Mouse (Mus musculus): ENCODE results near the gene Ntan1. TPM values are rescaled to one million over a fixed set of nuclear protein-coding genes. Genes with fewer than 3 reads are reported as not detected.

The Ntan1 gene
- polyA plus RNA-seq, 1 experiment from 2014 or later, result 167 TPM

GRCm38 (mm10) chr16:13825781-13826490 lies 7.3 kb downstream of the Ntan1 start:
- 61% methylated on average over 7 of the region's 7 CpGs for WGBS
- H3K4me1 ChIP-seq (replicated peaks; ENCODE audit: insufficient read depth, low read length), result no peaks in the 10 kb centered on the region
- no peaks in the 10 kb centered on the region for H3K27me3 ChIP-seq (ENCODE audit: insufficient read depth, low read length)
- H3K9me3 ChIP-seq (replicated peaks; ENCODE audit: low read length), result no peaks in the 10 kb centered on the region
- H3K36me3 ChIP-seq (ENCODE audit: insufficient read depth, low read length), result peaks cover 30% of the 10 kb centered on the region; the same call in 1 of the 2 replicates
- no peak overlapping the region for H3K4me3 ChIP-seq (replicated peaks; ENCODE audit: low read depth, low read length)
- ATAC-seq (replicated peaks; ENCODE audit: low FRiP score, low read depth), result peak; percentile 27; the same call in 1 of the 2 replicates
- no peak overlapping the region for H3K9ac ChIP-seq (ENCODE audit: low read depth, low read length)
- no peak for TF ChIP-seq CTCF (IDR thresholded peaks at IDR 0.05; ENCODE audit: low read depth)
- H3K4me2 ChIP-seq (ENCODE audit: low read length), result no peak overlapping the region
- no peak overlapping the region for H3K27ac ChIP-seq
- DNase-seq (ENCODE audit: low spot score), result no peak

DNA sequence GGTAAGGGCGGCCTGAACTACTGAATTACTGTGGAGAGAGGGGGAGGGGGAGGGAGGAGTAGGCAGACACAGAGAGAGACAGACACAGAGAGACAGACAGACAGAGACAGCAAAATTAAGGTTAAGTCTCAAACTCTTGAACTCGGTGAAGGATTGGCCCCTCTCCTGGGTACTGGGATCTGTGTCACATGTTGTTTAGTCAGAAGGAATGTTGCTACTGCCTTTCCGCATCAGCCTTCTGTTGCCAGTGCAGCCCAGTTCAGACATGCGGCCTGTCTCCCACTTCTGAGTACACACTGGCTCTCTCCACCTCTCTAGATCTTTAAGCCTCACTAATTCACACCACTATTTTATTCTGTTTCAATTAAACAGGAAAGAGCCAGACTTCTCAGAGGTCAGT lies 7.9 kb downstream of the Ntan1 start:
- ATAC-seq (replicated peaks; ENCODE audit: low FRiP score, low read depth), result no peak; the same call in 1 of the 2 replicates
- no peak for DNase-seq (ENCODE audit: low spot score)
- Histone ChIP-seq H3K4me1 (replicated peaks; ENCODE audit: insufficient read depth, low read length) (no peaks in the 10 kb centered on the region), H3K4me2 (ENCODE audit: low read length) (no peak overlapping the region), H3K36me3 (ENCODE audit: insufficient read depth, low read length) (peaks cover 35% of the 10 kb centered on the region; the same call in 1 of the 2 replicates), H3K27me3 (ENCODE audit: insufficient read depth, low read length) (no peaks in the 10 kb centered on the region), H3K9ac (ENCODE audit: low read depth, low read length) (no peak overlapping the region), H3K27ac (no peak overlapping the region), H3K9me3 (replicated peaks; ENCODE audit: low read length) (no peaks in the 10 kb centered on the region), H3K4me3 (replicated peaks; ENCODE audit: low read depth, low read length) (no peak overlapping the region)
- 89% methylated on average over 4 of the region's 4 CpGs for WGBS
- TF ChIP-seq CTCF (IDR thresholded peaks at IDR 0.05; ENCODE audit: low read depth), result no peak

- WGBS, result 93% methylated on average over 10 of the region's 10 CpGs
Observed at GRCm38 (mm10) chr16:13830444-13830843, 11.8 kb downstream of the Ntan1 start.

DNA sequence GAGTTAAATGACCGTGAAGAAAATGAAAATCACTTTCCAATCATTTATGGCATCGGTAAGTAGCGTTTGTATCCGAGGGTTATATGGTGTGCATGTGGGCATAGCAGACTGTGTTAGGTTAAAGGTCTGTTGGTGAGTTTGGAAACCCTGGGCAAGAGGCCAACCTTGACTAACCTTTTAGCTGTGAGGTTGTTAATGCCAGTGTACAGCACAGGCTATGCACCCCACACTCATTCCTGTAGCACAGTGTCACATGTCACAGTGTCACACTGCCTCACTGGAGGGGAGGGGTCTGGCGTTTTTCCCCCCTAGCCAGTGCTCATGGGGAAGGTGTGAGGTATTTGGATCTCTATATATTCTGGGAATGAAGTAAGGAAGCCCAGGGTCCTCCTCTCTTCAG lies 13.0 kb downstream of the Ntan1 start:
- ATAC-seq (replicated peaks; ENCODE audit: low FRiP score, low read depth) (no peak), DNase-seq (ENCODE audit: low spot score) (no peak)
- H3K36me3 ChIP-seq (ENCODE audit: insufficient read depth, low read length), result peaks cover 72% of the 10 kb centered on the region; the same call in 1 of the 2 replicates
- WGBS, result 76% methylated on average over 5 of the region's 5 CpGs
- no peak overlapping the region for H3K9ac ChIP-seq (ENCODE audit: low read depth, low read length)
- no peak overlapping the region for H3K4me3 ChIP-seq (replicated peaks; ENCODE audit: low read depth, low read length)
- no peaks in the 10 kb centered on the region for H3K9me3 ChIP-seq (replicated peaks; ENCODE audit: low read length)
- no peak overlapping the region for H3K27ac ChIP-seq
- H3K4me1 ChIP-seq (replicated peaks; ENCODE audit: insufficient read depth, low read length), result no peaks in the 10 kb centered on the region
- H3K27me3 ChIP-seq (ENCODE audit: insufficient read depth, low read length), result no peaks in the 10 kb centered on the region
- TF ChIP-seq CTCF (IDR thresholded peaks at IDR 0.05; ENCODE audit: low read depth), result no peak
- H3K4me2 ChIP-seq (ENCODE audit: low read length), result no peak overlapping the region

More at GRCm38 (mm10) chr16:13830444-13830843, 11.8 kb downstream of the Ntan1 start:
- no peak for ATAC-seq (replicated peaks; ENCODE audit: low FRiP score, low read depth)
- H3K4me2 ChIP-seq (ENCODE audit: low read length), result no peak overlapping the region
- no peak overlapping the region for H3K27ac ChIP-seq
- peak; percentile 21; the same call in 1 of the 2 replicates for TF ChIP-seq CTCF (IDR thresholded peaks at IDR 0.05; ENCODE audit: low read depth)
- no peaks in the 10 kb centered on the region for H3K27me3 ChIP-seq (ENCODE audit: insufficient read depth, low read length)
- H3K4me3 ChIP-seq (replicated peaks; ENCODE audit: low read depth, low read length), result no peak overlapping the region
- no peak for DNase-seq (ENCODE audit: low spot score)
- H3K9me3 ChIP-seq (replicated peaks; ENCODE audit: low read length), result no peaks in the 10 kb centered on the region
- H3K9ac ChIP-seq (ENCODE audit: low read depth, low read length), result no peak overlapping the region
- H3K4me1 ChIP-seq (replicated peaks; ENCODE audit: insufficient read depth, low read length), result no peaks in the 10 kb centered on the region
- H3K36me3 ChIP-seq (ENCODE audit: insufficient read depth, low read length), result peaks cover 62% of the 10 kb centered on the region; the same call in 1 of the 2 replicates

- ATAC-seq (replicated peaks; ENCODE audit: low FRiP score, low read depth) (no peak), DNase-seq (ENCODE audit: low spot score) (no peak)
- Histone ChIP-seq H3K9me3 (replicated peaks; ENCODE audit: low read length) (no peaks in the 10 kb centered on the region), H3K27me3 (ENCODE audit: insufficient read depth, low read length) (no peaks in the 10 kb centered on the region), H3K4me2 (ENCODE audit: low read length) (no peak overlapping the region), H3K27ac (no peak overlapping the region), H3K4me3 (replicated peaks; ENCODE audit: low read depth, low read length) (no peak overlapping the region), H3K36me3 (ENCODE audit: insufficient read depth, low read length) (peaks cover 75% of the 10 kb centered on the region), H3K4me1 (replicated peaks; ENCODE audit: insufficient read depth, low read length) (no peaks in the 10 kb centered on the region), H3K9ac (ENCODE audit: low read depth, low read length) (no peak overlapping the region)
- TF ChIP-seq CTCF (IDR thresholded peaks at IDR 0.05; ENCODE audit: low read depth), result no peak
- WGBS, result 97% methylated on average over 5 of the region's 5 CpGs
Observed at GRCm38 (mm10) chr16:13834382-13834781, 15.7 kb downstream of the Ntan1 start.

- no peak overlapping the region for H3K27ac ChIP-seq
- H3K9ac ChIP-seq (ENCODE audit: low read depth, low read length), result no peak overlapping the region
- H3K9me3 ChIP-seq (replicated peaks; ENCODE audit: low read length), result no peaks in the 10 kb centered on the region
- H3K36me3 ChIP-seq (ENCODE audit: insufficient read depth, low read length), result peaks cover 38% of the 10 kb centered on the region
- 89% methylated on average over 7 of the region's 7 CpGs for WGBS
- no peaks in the 10 kb centered on the region for H3K4me1 ChIP-seq (replicated peaks; ENCODE audit: insufficient read depth, low read length)
- no peak overlapping the region for H3K4me2 ChIP-seq (ENCODE audit: low read length)
- no peak for TF ChIP-seq CTCF (IDR thresholded peaks at IDR 0.05; ENCODE audit: low read depth)
- DNase-seq (ENCODE audit: low spot score), result no peak
- no peaks in the 10 kb centered on the region for H3K27me3 ChIP-seq (ENCODE audit: insufficient read depth, low read length)
- ATAC-seq (replicated peaks; ENCODE audit: low FRiP score, low read depth), result no peak
- H3K4me3 ChIP-seq (replicated peaks; ENCODE audit: low read depth, low read length), result no peak overlapping the region
Observed at GRCm38 (mm10) chr16:13840056-13840455, 21.4 kb downstream of the Ntan1 start.

Data from kidney, postnatal 0 days (tissue).